Mouse (Mus musculus): ENCODE measurements at regions not wholly inside any gene's neighbourhood (a gene's known extent, or its start where the extent isn't known, plus 50 kb on each side); places are given as distances from the start of the nearest gene placed in this dataset.

DNA sequence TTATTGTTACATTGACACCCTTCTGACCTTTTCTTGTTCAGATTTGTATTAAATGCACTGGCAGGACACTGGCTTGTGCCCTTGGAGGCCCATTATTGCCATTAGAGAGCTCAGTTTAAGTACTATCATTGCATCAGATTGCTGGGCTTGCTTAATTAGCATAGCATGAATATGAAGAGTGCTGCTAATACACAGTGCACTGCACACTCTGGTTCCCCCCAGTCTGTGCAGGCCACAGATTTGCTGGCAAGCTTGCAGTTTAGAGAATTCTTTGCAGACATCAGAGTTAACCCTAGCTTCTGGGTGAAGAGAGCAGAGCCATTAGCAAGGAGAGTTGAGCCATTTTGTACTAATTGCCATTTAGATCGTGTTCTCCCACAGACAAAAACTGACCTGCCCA, 156.1 kb upstream of the Gm21830 start:
- no peak for TF ChIP-seq GATA1 (IDR thresholded peaks at IDR 0.05; ENCODE audit: low read depth, low read length)
- no peak for TF ChIP-seq ELF1 (IDR thresholded peaks at IDR 0.05; ENCODE audit: low read depth, low read length)
- no peak for TF ChIP-seq ZC3H11A (IDR thresholded peaks at IDR 0.05; ENCODE audit: low read depth, low read length)
- no peak for TF ChIP-seq SMC3 (IDR thresholded peaks at IDR 0.05; ENCODE audit: low read depth, low read length)
- no peak for TF ChIP-seq ETS1 (IDR thresholded peaks at IDR 0.05; ENCODE audit: low read depth, low read length)
- TF ChIP-seq RCOR1 (IDR thresholded peaks at IDR 0.05; ENCODE audit: low read depth, low read length), result no peak
- TF ChIP-seq NELFE (IDR thresholded peaks at IDR 0.05; ENCODE audit: low read depth, low read length), result no peak
